Mouse (Mus musculus) heart, embryonic 10.5 days (tissue): ENCODE measurements around the gene Cc2d1a. TPM values are rescaled to one million over a fixed set of nuclear protein-coding genes. Genes with fewer than 3 reads are reported as not detected.

ENCODE experiments used
- DNase-seq: peaks from one replicate; pipeline ENCODE4 v3.0.0-alpha.2; 2017; ENCODE audit warnings: low spot score
- H3K27ac ChIP-seq: fragments of 300-500 bp; sonication (generic); 2 replicates; pipeline ENCODE4 v1.5.1; 2016; ENCODE audit warnings: mild to moderate bottlenecking
- H3K27me3 ChIP-seq: fragments of 300-500 bp; sonication (generic); 2 replicates; pipeline ENCODE4 v1.6.1; 2016; ENCODE audit warnings: mild to moderate bottlenecking; ENCODE audit not compliant: poor library complexity, insufficient read depth, severe bottlenecking
- H3K36me3 ChIP-seq: fragments of 300-500 bp; sonication (generic); 2 replicates; pipeline ENCODE4 v1.6.1; 2016; ENCODE audit warnings: mild to moderate bottlenecking, moderate library complexity
- H3K4me1 ChIP-seq: fragments of 300-500 bp; sonication (generic); 2 replicates; pipeline ENCODE4 v1.6.1; 2016; ENCODE audit warnings: mild to moderate bottlenecking
- H3K4me3 ChIP-seq: fragments of 300-500 bp; sonication (generic); 2 replicates; pipeline ENCODE4 v1.5.1; 2016; ENCODE audit warnings: mild to moderate bottlenecking, moderate library complexity
- H3K9me3 ChIP-seq: fragments of 300-500 bp; sonication (generic); 2 replicates; pipeline ENCODE4 v1.6.1; 2016; ENCODE audit warnings: mild to moderate bottlenecking, moderate library complexity
- WGBS: fragments of 180-500 bp; shearing (Covaris S2); methylation state at CpG from one replicate; pipeline ENCODE4 v1.1.7; 2016; 5-methylcytosine and 5-hydroxymethylcytosine counted together
- polyA plus RNA-seq: library from polyadenylated mRNA; unstranded; fragments of >200 nt; fragmentation: Nextera tagmentation; extraction: Ambion mirVana; gene quantifications from 2 replicates; pipeline ENCODE4 v1.2.1, GENCODE M21; 2016

Cc2d1a gene
- polyA plus RNA-seq, 1 experiment from 2014 or later = 19.5 TPM

DNA sequence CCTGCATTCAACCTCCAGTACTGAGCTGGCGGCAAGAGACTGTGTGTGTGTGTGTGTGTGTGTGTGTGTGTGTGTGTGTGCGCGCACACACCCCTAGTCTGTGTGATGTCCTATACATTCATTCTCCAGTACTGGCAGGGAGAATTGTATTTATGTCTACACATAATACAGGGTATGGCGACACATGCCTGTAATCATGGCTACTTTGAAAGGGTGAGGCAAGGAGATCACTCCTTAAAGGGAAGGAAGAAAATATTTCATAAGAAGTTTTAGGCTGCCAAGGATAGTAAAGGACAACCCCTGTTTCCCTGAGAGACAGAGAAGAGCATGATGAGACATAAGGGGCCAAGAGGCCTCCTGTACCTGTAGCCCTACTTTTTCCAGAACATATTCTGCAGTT is 9.9 kb upstream of the Cc2d1a start:
- Histone ChIP-seq H3K36me3 (no peaks in the 10 kb centered on the region), H3K4me3 (no peak overlapping the region), H3K27ac (no peak overlapping the region), H3K27me3 (peaks cover 5% of the 10 kb centered on the region; the same call in 1 of the 2 replicates), H3K9me3 (no peaks in the 10 kb centered on the region), H3K4me1 (no peaks in the 10 kb centered on the region)
- 83% methylated on average over 4 of the region's 4 CpGs for whole genome bisulfite sequencing
- DNase-seq = no peak

DNA sequence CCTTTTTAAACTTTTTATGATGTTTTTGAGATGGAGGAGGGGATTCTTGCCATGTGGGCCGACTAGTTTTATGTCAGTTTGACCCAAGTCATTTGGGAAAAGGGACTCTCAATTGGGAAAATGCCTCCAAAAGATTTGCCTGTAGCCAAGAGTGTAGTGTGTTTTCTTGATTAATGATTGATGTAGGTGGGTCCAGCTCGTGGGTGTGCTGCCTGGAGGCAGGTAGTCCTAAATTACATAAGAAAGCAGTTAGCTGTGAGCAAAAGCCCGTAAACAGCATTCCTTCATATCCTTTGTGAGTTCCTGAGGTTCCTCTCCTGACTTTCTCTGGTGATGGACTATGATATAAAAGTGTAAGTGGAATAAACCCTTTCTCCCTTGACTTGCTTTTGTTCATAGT is 1.4 kb upstream of the Cc2d1a start:
- 81% methylated on average over 3 of the region's 3 CpGs for WGBS
- Histone ChIP-seq H3K27ac (no peak overlapping the region), H3K36me3 (peaks cover 9% of the 10 kb centered on the region), H3K27me3 (no peaks in the 10 kb centered on the region), H3K4me3 (no peak overlapping the region), H3K9me3 (no peaks in the 10 kb centered on the region), H3K4me1 (peaks cover 18% of the 10 kb centered on the region)
- no peak for DNase-seq

DNA sequence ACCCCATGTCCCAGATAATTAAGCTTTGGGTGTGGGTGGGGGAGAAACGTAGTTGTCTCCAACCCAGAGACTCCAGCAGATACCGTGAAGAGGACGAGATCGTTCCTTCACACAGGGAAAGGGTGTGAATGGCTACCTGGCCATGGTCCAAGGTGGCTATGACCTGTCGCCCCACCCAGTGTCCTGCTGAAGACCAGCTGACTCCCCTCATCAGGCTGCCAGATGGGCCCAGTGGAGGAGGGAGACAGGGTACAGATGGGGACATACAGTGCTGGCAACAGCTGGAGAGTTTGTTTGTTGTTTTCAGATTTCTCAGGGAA is 755 bp upstream of the Cc2d1a start:
- Histone ChIP-seq H3K4me1 (peaks cover 18% of the 10 kb centered on the region), H3K27ac (peak overlapping the region; percentile 90; the same call in 1 of the 2 replicates), H3K4me3 (peak overlapping the region; percentile 81), H3K27me3 (no peaks in the 10 kb centered on the region), H3K9me3 (no peaks in the 10 kb centered on the region), H3K36me3 (peaks cover 16% of the 10 kb centered on the region)
- DNase-seq = no peak
- WGBS = 86% methylated on average over 5 of the region's 5 CpGs

DNA sequence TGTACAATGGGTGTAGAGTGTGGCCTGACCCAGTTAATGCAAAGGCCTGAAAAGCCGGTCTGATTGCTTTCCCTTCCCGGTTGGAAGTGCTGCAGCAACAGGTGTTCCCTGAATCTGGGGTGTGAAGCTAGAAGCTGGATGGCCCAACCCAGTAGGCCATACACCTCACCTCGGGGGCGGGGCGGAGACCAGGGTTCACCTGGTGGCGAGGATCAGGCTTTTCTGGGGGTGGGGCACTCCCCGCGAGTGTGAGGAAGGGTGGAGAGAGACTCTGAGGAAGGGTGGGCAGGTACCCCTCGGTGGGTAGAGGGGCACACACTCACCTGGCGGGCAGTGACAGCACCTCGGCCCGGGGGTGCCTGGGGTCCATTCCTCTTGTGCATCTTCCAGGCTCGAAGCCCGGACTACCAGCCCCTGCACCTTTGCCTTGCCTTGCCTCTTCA is 391 bp downstream of the Cc2d1a start:
- H3K27ac ChIP-seq = peak overlapping the region; percentile 90
- WGBS = 8% methylated on average over 14 of the region's 14 CpGs
- H3K4me1 ChIP-seq = peaks cover 18% of the 10 kb centered on the region
- H3K36me3 ChIP-seq = peaks cover 27% of the 10 kb centered on the region
- no peaks in the 10 kb centered on the region for H3K27me3 ChIP-seq
- H3K4me3 ChIP-seq = peak overlapping the region; percentile 81
- no peaks in the 10 kb centered on the region for H3K9me3 ChIP-seq
- DNase-seq = no peak

DNA sequence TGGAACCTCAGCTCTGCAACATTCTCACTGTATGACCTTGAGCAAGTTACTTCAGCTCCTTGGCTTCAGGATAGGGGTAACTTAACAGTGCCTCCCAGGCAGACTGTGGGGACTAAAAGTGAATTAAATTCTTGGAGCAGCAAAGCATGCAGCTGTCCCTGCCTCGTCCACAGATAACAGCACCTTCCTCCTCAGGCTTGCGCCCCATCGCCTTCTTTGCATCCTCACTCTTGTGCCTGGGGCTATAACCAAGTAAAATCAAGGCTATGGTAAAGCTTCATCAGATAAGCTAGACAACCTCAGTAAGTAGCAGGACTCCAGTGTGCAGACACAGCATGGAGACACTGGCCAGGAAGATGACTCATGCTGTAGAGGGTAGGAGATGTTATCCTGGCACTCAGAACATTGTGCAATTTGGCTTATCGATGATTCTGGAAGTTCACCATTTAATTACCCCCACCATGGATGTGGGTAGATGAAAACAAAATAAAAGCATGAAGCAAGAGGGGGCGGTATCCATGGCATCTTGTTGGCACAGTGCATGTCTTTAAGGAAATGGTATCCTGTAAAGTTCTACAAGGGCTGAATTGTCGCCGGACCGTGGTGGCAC is 3.0 kb downstream of the Cc2d1a start:
- 91% methylated on average over 8 of the region's 8 CpGs for WGBS
- Histone ChIP-seq H3K36me3 (peaks cover 51% of the 10 kb centered on the region), H3K27ac (no peak overlapping the region), H3K27me3 (no peaks in the 10 kb centered on the region), H3K4me1 (peaks cover 18% of the 10 kb centered on the region), H3K9me3 (no peaks in the 10 kb centered on the region), H3K4me3 (no peak overlapping the region)
- no peak for DNase-seq

DNA sequence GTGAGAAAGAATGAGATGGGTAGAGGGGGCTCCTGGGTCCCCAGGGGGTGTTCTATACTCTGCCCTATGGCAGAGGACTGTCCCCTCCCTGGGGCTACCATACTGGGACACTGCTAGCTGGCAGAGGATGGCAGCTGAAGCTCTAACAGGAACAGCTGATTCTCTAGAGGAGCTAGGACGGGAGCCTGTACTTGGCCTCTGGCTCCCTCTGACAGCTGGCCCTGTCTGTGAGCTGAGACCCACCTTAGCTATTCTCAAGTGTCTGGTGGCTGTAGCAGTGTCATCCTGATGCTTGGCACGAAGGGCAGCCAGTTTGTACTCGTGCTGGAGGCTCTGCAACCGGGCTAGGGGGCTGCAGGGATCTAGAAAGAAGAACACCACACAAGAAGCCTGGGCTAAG is 6.9 kb downstream of the Cc2d1a start:
- H3K9me3 ChIP-seq = no peaks in the 10 kb centered on the region
- H3K27ac ChIP-seq = no peak overlapping the region
- DNase-seq = no peak
- H3K4me1 ChIP-seq = 0 out of 2 replicates have a peak, but pooled peaks cover 3% of the 10 kb centered on the region
- H3K36me3 ChIP-seq = peaks cover 90% of the 10 kb centered on the region
- no peak overlapping the region for H3K4me3 ChIP-seq
- no peaks in the 10 kb centered on the region for H3K27me3 ChIP-seq
- WGBS = 92% methylated on average over 4 of the region's 4 CpGs

DNA sequence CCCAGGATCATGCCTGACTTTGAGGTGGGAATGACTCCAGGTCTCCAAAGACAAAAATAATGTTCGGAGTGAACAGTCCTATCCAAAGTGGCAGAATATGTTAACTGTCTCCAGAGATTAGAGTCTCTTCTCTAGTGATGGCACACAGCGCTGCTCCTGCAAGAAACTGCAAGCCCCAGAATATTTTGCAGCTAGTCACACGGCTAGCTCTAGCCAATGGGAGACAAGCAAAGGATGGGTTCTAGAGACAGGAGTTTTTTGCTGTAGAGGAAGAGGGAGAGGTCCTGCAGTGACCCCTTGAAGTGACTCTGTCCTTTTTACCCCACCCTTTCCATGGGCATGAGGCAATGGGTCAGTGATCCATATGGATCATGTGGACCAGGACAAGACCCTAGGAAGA is 9.9 kb downstream of the Cc2d1a start:
- Histone ChIP-seq H3K4me3 (no peak overlapping the region), H3K27me3 (no peaks in the 10 kb centered on the region), H3K36me3 (peaks cover 98% of the 10 kb centered on the region), H3K4me1 (peaks cover 11% of the 10 kb centered on the region; the same call in 1 of the 2 replicates), H3K9me3 (no peaks in the 10 kb centered on the region), H3K27ac (no peak overlapping the region)
- no peak for DNase-seq
- WGBS = 90% methylated on average over 3 of the region's 3 CpGs

DNA sequence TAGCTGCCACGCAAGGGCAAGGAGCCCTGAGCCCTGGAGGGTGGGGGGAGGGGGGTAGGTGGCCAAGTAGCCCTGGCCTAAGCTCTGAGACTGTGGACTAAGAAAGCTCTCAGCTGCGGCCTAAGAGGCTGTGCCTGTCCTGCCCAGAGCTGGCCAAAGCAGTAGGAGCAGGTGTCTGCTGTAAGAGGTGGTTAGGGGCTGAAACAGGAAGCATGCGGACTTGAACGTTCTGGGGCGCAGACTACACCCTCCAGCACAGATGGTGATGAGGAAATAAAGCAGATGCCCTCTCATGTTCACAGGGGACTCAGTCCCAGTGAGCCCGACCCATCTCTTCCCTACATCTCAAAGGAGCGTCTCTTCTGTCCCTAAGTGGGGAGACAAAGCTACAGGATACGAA is 15.5 kb downstream of the Cc2d1a start:
- no peak overlapping the region for H3K4me3 ChIP-seq

DNA sequence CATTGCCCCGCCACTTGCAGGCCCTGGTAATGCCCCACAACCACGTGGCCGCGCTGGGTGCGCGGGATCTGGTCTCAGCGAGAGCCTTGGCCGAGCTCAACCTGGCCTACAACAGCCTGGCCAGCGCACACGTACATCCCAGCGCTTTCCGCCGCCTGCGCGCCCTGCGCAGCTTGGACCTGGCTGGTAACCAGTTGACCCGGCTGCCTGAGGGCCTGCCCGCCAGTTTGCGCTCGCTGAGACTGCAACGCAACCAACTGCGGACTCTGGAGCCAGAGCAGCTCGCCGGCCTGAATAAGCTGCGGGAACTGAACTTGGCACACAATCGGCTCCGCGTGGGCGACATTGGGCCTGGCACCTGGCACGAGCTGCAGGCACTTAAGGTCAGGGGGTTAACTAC is 16.9 kb downstream of the Cc2d1a start:
- DNase-seq = no peak
- WGBS = 44% methylated on average over 30 of the region's 30 CpGs

More for the DNA sequence above, 15.5 kb downstream of the Cc2d1a start:
- Histone ChIP-seq H3K27ac (no peak overlapping the region), H3K36me3 (peaks cover 59% of the 10 kb centered on the region), H3K9me3 (no peaks in the 10 kb centered on the region), H3K27me3 (peaks cover 32% of the 10 kb centered on the region), H3K4me1 (peaks cover 22% of the 10 kb centered on the region)
- DNase-seq = no peak
- 82% methylated on average over 8 of the region's 8 CpGs for whole genome bisulfite sequencing

DNA sequence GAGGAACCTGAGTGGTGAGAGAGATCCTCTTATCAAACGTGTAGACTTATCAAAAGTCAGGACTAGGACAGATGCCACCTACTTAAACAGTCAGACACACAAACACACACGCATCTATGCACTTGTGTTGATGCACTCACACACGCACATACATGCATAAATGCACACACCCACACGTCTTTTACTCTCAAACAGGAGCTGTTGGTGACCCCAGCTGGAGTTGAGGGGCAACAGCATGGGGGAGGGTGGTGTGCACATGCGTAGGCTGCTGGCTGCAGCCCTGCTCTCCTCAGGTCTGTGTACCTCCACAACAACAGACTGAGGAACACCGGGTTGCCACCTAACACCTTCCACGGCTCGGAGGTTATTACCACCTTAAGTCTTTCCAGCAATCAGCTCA is 19.5 kb downstream of the Cc2d1a start:
- H3K27ac ChIP-seq = no peak overlapping the region
- no peaks in the 10 kb centered on the region for H3K9me3 ChIP-seq
- no peak overlapping the region for H3K4me3 ChIP-seq
- 61% methylated on average over 8 of the region's 8 CpGs for WGBS
- peaks cover 27% of the 10 kb centered on the region for H3K4me1 ChIP-seq
- H3K27me3 ChIP-seq = peaks cover 32% of the 10 kb centered on the region
- no peak for DNase-seq
- H3K36me3 ChIP-seq = peaks cover 20% of the 10 kb centered on the region

More for the DNA sequence above, 16.9 kb downstream of the Cc2d1a start:
- Histone ChIP-seq H3K4me1 (peaks cover 28% of the 10 kb centered on the region), H3K27me3 (peaks cover 32% of the 10 kb centered on the region), H3K9me3 (no peaks in the 10 kb centered on the region), H3K36me3 (peaks cover 45% of the 10 kb centered on the region), H3K4me3 (no peak overlapping the region), H3K27ac (no peak overlapping the region)

DNA sequence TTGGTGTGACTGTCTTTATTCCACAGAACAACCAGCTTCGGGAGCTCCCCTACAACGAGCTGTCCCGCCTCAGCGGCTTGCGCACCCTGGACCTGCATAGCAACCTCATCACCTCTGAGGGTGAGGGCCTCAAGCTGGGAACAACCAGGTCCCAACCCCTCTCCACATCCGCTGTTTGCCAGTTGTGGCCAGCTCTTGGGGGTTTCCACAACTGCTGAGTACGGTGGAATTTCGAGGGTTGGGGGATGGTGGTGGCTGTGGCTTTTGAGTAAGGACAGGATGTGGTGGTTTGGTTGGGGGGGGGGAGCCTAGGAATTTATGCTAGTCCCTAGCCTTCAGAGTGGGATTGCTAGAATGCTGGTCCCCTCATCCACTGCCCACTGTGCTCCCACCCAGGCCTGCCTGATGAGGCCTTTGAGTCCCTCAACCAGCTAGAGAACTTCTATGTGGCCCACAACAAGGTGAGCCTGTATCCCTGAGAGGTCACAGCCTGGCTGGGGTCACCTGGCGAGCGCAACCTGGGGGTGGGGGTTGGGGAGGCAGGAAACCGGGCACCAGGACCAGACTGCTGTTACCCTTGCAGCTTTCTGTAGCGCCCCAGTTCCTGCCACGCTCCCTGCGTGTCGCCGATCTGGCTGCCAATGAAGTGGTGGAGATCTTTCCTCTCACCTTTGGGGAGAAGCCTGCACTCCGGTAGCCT is 20.4 kb downstream of the Cc2d1a start:
- DNase-seq = no peak
- peaks cover 23% of the 10 kb centered on the region for H3K4me1 ChIP-seq
- H3K36me3 ChIP-seq = peaks cover 11% of the 10 kb centered on the region
- peak overlapping the region; percentile 31; the same call in 1 of the 2 replicates for H3K27ac ChIP-seq
- no peak overlapping the region for H3K4me3 ChIP-seq
- H3K9me3 ChIP-seq = no peaks in the 10 kb centered on the region
- H3K27me3 ChIP-seq = peaks cover 32% of the 10 kb centered on the region
- 52% methylated on average over 17 of the region's 17 CpGs for WGBS

DNA sequence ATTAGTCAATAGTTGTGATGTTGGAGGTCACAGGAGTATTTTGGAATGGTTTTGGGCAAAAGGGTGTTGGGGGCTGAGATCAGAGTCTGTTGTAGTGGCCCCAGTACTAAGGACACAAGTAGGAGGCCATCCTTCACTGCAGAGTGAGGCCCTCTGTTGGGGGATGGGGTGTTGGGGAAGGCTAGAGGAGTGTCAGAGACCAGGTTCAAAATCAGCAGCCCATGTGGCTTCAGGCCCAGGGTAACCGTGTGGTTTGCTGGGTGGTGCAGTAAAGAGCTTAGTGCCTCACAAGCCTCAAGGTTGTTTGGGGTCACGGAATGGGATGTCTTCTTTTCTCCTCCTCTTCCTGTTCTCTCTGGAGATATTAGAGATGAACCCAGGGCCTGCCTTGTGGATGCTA is 21.0 kb downstream of the Cc2d1a start:
- Histone ChIP-seq H3K27me3 (peaks cover 27% of the 10 kb centered on the region), H3K27ac (no peak overlapping the region)
- 69% methylated on average over 2 of the region's 2 CpGs for WGBS

DNA sequence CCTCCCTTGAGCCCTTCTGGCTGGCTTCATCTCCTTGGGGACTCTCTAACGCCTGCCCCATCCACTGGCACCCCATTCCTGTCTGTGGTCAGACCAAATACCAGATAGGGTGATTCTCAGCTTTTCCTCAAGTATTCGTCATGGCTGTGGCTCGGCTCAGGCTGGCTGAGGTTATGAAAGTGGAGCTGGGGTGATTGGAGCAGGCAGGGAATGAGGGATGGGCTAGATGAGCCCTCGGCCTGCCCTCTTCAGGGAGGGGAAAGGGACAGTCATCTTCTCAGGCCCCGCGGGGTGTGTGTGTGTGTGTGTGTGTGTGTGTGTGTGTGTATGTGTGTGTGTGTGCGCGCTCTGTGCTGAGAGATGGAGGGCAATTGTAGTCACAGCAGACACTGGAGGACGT is 22.1 kb downstream of the Cc2d1a start, which contains the start of gene Podnl1:
Gene Podnl1 (plus strand): TSS at position 334 of the 400 bp plus-strand sequence.
- H3K4me1 ChIP-seq = peaks cover 21% of the 10 kb centered on the region
- peaks cover 16% of the 10 kb centered on the region for H3K27me3 ChIP-seq
- DNase-seq = no peak
- 57% methylated on average over 9 of the region's 9 CpGs for WGBS
- H3K9me3 ChIP-seq = no peaks in the 10 kb centered on the region
- H3K4me3 ChIP-seq = no peak within 1 kb of the TSS
- no peak within 1 kb of the TSS for H3K27ac ChIP-seq
- H3K36me3 ChIP-seq = no peaks in the 10 kb centered on the region

More for the DNA sequence above, 21.0 kb downstream of the Cc2d1a start:
- DNase-seq = no peak
- peaks cover 5% of the 10 kb centered on the region for H3K36me3 ChIP-seq
- H3K4me3 ChIP-seq = no peak overlapping the region
- H3K9me3 ChIP-seq = no peaks in the 10 kb centered on the region
- peaks cover 23% of the 10 kb centered on the region for H3K4me1 ChIP-seq
